Mouse (Mus musculus) liver, adult 2 months (tissue): Measurements from ENCODE around the gene Rftn2.

Experiments used
- CTCF ChIP-seq: fragments of 200-500 bp; IDR thresholded peaks from 2 replicates; pipeline ENCODE4 v1.5.1; 2011; ENCODE audit warnings: low read depth, low read length, control low read depth
- POLR2A ChIP-seq: fragments of 200-500 bp; IDR thresholded peaks from 2 replicates; pipeline ENCODE4 v1.6.1; 2011; ENCODE audit warnings: low read length, control low read depth; ENCODE audit not compliant: insufficient read depth; ENCODE audit errors: extremely low read depth

DNA sequence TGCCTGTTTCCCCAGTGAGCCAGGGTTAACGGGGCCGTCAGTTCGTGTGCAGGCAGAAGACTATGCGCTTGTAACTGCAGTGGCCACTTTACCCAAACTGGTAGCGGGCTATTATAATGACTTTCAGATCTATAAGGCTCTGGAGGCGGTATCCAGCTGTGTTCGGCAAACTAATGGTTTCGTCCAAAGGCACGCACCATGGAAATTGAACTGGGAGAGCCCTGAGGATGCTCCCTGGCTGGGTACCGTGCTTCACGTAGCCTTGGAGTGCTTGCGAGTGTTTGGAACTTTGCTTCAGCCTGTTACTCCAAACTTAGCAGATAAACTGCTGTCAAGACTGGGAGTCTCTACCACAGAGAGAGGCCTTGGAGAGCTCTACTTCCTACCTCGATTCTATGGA, 11.9 kb upstream of the Rftn2 start:
- TF ChIP-seq POLR2A: no peak
- TF ChIP-seq CTCF: no peak
